Mouse (Mus musculus): ENCODE measurements around the gene Padi2. TPM values are rescaled to one million over a fixed set of nuclear protein-coding genes. Genes with fewer than 3 reads are reported as not detected.

Gene Padi2
- polyA plus RNA-seq, 1 experiment: 19.5 TPM

- Histone ChIP-seq H3K27ac (ENCODE audit: control insufficient read depth, insufficient read depth, low read length) (no peak overlapping the region), H3K36me3 (ENCODE audit: control insufficient read depth, insufficient read depth, low read length) (no peaks in the 10 kb centered on the region), H3K4me3 (ENCODE audit: control insufficient read depth, insufficient read depth, low read length) (no peak overlapping the region), H3K4me1 (replicated peaks; ENCODE audit: control insufficient read depth, insufficient read depth, low read length) (peaks cover 21% of the 10 kb centered on the region), H3K27me3 (ENCODE audit: control insufficient read depth, insufficient read depth, low read length) (no peaks in the 10 kb centered on the region)
- WGBS: 96% methylated on average over 5 of the region's 5 CpGs
- TF ChIP-seq CTCF (IDR thresholded peaks at IDR 0.05; ENCODE audit: borderline replicate concordance, control insufficient read depth, extremely low read depth, insufficient read depth, low read length, poor library complexity) (no peak), POLR2A (IDR thresholded peaks at IDR 0.05; ENCODE audit: control insufficient read depth, extremely low read depth, insufficient read depth, low read length, poor library complexity) (no peak)
- no peak for DNase-seq
Observed at GRCm38 (mm10) chr4:140908627-140909026, 2.5 kb downstream of the Padi2 start.

- WGBS: 94% methylated on average over 4 of the region's 4 CpGs
- no peaks in the 10 kb centered on the region for H3K36me3 ChIP-seq (ENCODE audit: control insufficient read depth, insufficient read depth, low read length)
Observed at GRCm38 (mm10) chr4:140909536-140909935, 3.4 kb downstream of the Padi2 start.

GRCm38 (mm10) chr4:140910661-140911310 lies 4.6 kb downstream of the Padi2 start:
- 74% methylated on average over 17 of the region's 17 CpGs for WGBS
- peaks cover 8% of the 10 kb centered on the region for H3K4me1 ChIP-seq (replicated peaks; ENCODE audit: control insufficient read depth, insufficient read depth, low read length)
- no peak for TF ChIP-seq POLR2A (IDR thresholded peaks at IDR 0.05; ENCODE audit: control insufficient read depth, extremely low read depth, insufficient read depth, low read length, poor library complexity)
- no peak for TF ChIP-seq CTCF (IDR thresholded peaks at IDR 0.05; ENCODE audit: borderline replicate concordance, control insufficient read depth, extremely low read depth, insufficient read depth, low read length, poor library complexity)
- no peaks in the 10 kb centered on the region for H3K36me3 ChIP-seq (ENCODE audit: control insufficient read depth, insufficient read depth, low read length)
- H3K27me3 ChIP-seq (ENCODE audit: control insufficient read depth, insufficient read depth, low read length): no peaks in the 10 kb centered on the region
- no peak overlapping the region for H3K4me3 ChIP-seq (ENCODE audit: control insufficient read depth, insufficient read depth, low read length)
- H3K27ac ChIP-seq (ENCODE audit: control insufficient read depth, insufficient read depth, low read length): no peak overlapping the region
- DNase-seq: no peak

More at GRCm38 (mm10) chr4:140909536-140909935, 3.4 kb downstream of the Padi2 start:
- TF ChIP-seq POLR2A (IDR thresholded peaks at IDR 0.05; ENCODE audit: control insufficient read depth, extremely low read depth, insufficient read depth, low read length, poor library complexity): no peak
- TF ChIP-seq CTCF (IDR thresholded peaks at IDR 0.05; ENCODE audit: borderline replicate concordance, control insufficient read depth, extremely low read depth, insufficient read depth, low read length, poor library complexity): no peak
- no peak overlapping the region for H3K27ac ChIP-seq (ENCODE audit: control insufficient read depth, insufficient read depth, low read length)
- no peak for DNase-seq
- H3K4me1 ChIP-seq (replicated peaks; ENCODE audit: control insufficient read depth, insufficient read depth, low read length): peaks cover 21% of the 10 kb centered on the region
- no peaks in the 10 kb centered on the region for H3K27me3 ChIP-seq (ENCODE audit: control insufficient read depth, insufficient read depth, low read length)
- H3K4me3 ChIP-seq (ENCODE audit: control insufficient read depth, insufficient read depth, low read length): no peak overlapping the region

GRCm38 (mm10) chr4:140911416-140911815 lies 5.3 kb downstream of the Padi2 start:
- Histone ChIP-seq H3K36me3 (ENCODE audit: control insufficient read depth, insufficient read depth, low read length) (no peaks in the 10 kb centered on the region), H3K27me3 (ENCODE audit: control insufficient read depth, insufficient read depth, low read length) (no peaks in the 10 kb centered on the region), H3K4me3 (ENCODE audit: control insufficient read depth, insufficient read depth, low read length) (no peak overlapping the region), H3K4me1 (replicated peaks; ENCODE audit: control insufficient read depth, insufficient read depth, low read length) (peaks cover 4% of the 10 kb centered on the region), H3K27ac (ENCODE audit: control insufficient read depth, insufficient read depth, low read length) (no peak overlapping the region)
- TF ChIP-seq CTCF (IDR thresholded peaks at IDR 0.05; ENCODE audit: borderline replicate concordance, control insufficient read depth, extremely low read depth, insufficient read depth, low read length, poor library complexity): no peak
- no peak for DNase-seq
- 97% methylated on average over 9 of the region's 9 CpGs for WGBS

- H3K36me3 ChIP-seq (ENCODE audit: control insufficient read depth, insufficient read depth, low read length): no peaks in the 10 kb centered on the region
- no peak for TF ChIP-seq POLR2A (IDR thresholded peaks at IDR 0.05; ENCODE audit: control insufficient read depth, extremely low read depth, insufficient read depth, low read length, poor library complexity)
- TF ChIP-seq CTCF (IDR thresholded peaks at IDR 0.05; ENCODE audit: borderline replicate concordance, control insufficient read depth, extremely low read depth, insufficient read depth, low read length, poor library complexity): no peak
- no peak overlapping the region for H3K27ac ChIP-seq (ENCODE audit: control insufficient read depth, insufficient read depth, low read length)
- H3K27me3 ChIP-seq (ENCODE audit: control insufficient read depth, insufficient read depth, low read length): no peaks in the 10 kb centered on the region
- no peaks in the 10 kb centered on the region for H3K4me1 ChIP-seq (replicated peaks; ENCODE audit: control insufficient read depth, insufficient read depth, low read length)
- 98% methylated on average over 10 of the region's 10 CpGs for WGBS
- no peak for DNase-seq
- H3K4me3 ChIP-seq (ENCODE audit: control insufficient read depth, insufficient read depth, low read length): no peak overlapping the region
Observed at GRCm38 (mm10) chr4:140912271-140912833, 6.2 kb downstream of the Padi2 start.

- H3K27ac ChIP-seq (ENCODE audit: control insufficient read depth, insufficient read depth, low read length): no peak overlapping the region
- H3K36me3 ChIP-seq (ENCODE audit: control insufficient read depth, insufficient read depth, low read length): no peaks in the 10 kb centered on the region
- WGBS: 95% methylated on average over 9 of the region's 9 CpGs
- H3K4me3 ChIP-seq (ENCODE audit: control insufficient read depth, insufficient read depth, low read length): no peak overlapping the region
- TF ChIP-seq CTCF (IDR thresholded peaks at IDR 0.05; ENCODE audit: borderline replicate concordance, control insufficient read depth, extremely low read depth, insufficient read depth, low read length, poor library complexity) (no peak), POLR2A (IDR thresholded peaks at IDR 0.05; ENCODE audit: control insufficient read depth, extremely low read depth, insufficient read depth, low read length, poor library complexity) (no peak)
- H3K27me3 ChIP-seq (ENCODE audit: control insufficient read depth, insufficient read depth, low read length): no peaks in the 10 kb centered on the region
- DNase-seq: no peak
- H3K4me1 ChIP-seq (replicated peaks; ENCODE audit: control insufficient read depth, insufficient read depth, low read length): no peaks in the 10 kb centered on the region
Observed at GRCm38 (mm10) chr4:140913565-140913964, 7.4 kb downstream of the Padi2 start.
